Mouse (Mus musculus) cerebellum, adult 9-10 months (tissue): ENCODE measurements at regions not wholly inside any gene's neighbourhood (a gene's known extent, or its start where the extent isn't known, plus 50 kb on each side); places are given as distances from the start of the nearest gene placed in this dataset.
"Not testable (repeated sequence)": the region's sequence is repeated elsewhere in the genome, so short reads cannot be mapped to it uniquely, and the experiment has no call there.

Source experiments
- DNase-seq: peaks from one replicate; pipeline ENCODE4 v3.0.0; 2022

- not testable (repeated sequence) for DNase-seq
These were observed 525.2 kb downstream of the 4930447F04Rik start for GRCm38 (mm10) chrX:65778656-65779370.

GRCm38 (mm10) chrX:65769861-65770260, 534.2 kb downstream of the 4930447F04Rik start:
- no peak for DNase-seq

GRCm38 (mm10) chrX:65734577-65734976, 569.4 kb downstream of the 4930447F04Rik start:
- peak; percentile 4 for DNase-seq

GRCm38 (mm10) chrX:65715562-65715961, 588.5 kb downstream of the 4930447F04Rik start:
- DNase-seq = no peak
